Mouse (Mus musculus) gastrocnemius, adult 18-20 months (tissue): ENCODE measurements around the gene Psmb7. TPM values are rescaled to one million over a fixed set of nuclear protein-coding genes. Genes with fewer than 3 reads are reported as not detected.

Source experiments
- DNase-seq: peaks from one replicate; pipeline ENCODE4 v3.0.0; 2021; ENCODE audit warnings: low spot score
- long read RNA-seq, 2 experiments: library from polyadenylated mRNA; stranded (forward); transcript quantifications; one replicate each; pipeline ENCODE4 v2.0.0; 2021
- total RNA-seq, 2 experiments: library from RNA; stranded (reverse); gene quantifications; 2 replicates each; pipeline ENCODE4 v1.2.3; 2021

Gene Psmb7
- 100 to 1,000 TPM; 301 to 309 TPM for total RNA-seq
- long read RNA-seq, experiment 1, transcript Psmb7-201 (8 exons, 1,160 nt): major isoform, 110 of 128 reads
- long read RNA-seq, experiment 1, partial matches to known transcripts: 15 of 128 reads
- long read RNA-seq, experiment 1, other reads (novel, unspliced or antisense): 3 of 128 reads
- long read RNA-seq, experiment 2, transcript Psmb7-201 (8 exons, 1,160 nt): major isoform, 114 of 142 reads
- long read RNA-seq, experiment 2, partial matches to known transcripts: 20 of 142 reads
- long read RNA-seq, experiment 2, other reads (novel, unspliced or antisense): 8 of 142 reads

- DNase-seq: peak; percentile 90
These were observed at the start of gene Psmb7 for GRCm38 (mm10) chr2:38643625-38644427. TSS of gene Psmb7 (minus strand) at chr2:38644087.

GRCm38 (mm10) chr2:38691542-38691941, 47.7 kb upstream of the Psmb7 start:
- no peak for DNase-seq

GRCm38 (mm10) chr2:38689881-38690280, 46.0 kb upstream of the Psmb7 start:
- DNase-seq: no peak

GRCm38 (mm10) chr2:38688791-38689520, 45.1 kb upstream of the Psmb7 start:
- no peak for DNase-seq

- DNase-seq: no peak
These were observed 41.9 kb upstream of the Psmb7 start for GRCm38 (mm10) chr2:38685746-38686145.

GRCm38 (mm10) chr2:38683083-38683482, 39.2 kb upstream of the Psmb7 start:
- DNase-seq: no peak

- DNase-seq: no peak
These were observed 38.3 kb upstream of the Psmb7 start for GRCm38 (mm10) chr2:38682209-38682608.

DNA sequence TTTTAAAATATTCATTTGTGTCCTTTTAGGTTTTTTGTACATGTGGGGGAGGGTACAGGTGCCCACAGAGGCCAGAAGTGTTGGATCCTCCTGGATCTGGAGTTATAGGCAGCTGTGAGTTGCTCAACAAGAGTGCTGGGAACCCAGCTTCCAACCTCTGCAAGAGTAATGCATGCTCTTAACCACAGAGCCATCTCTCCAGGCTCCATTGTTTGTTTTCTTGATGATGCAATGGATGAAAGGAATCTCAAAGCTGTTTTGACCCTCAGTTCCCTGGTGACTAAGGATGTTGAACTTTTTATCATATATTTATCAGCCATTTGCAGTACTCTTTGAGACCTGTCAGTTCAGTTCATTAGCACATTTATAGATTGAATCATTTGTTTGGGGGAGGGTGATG, 35.1 kb upstream of the Psmb7 start:
- DNase-seq: no peak

- DNase-seq: no peak
These were observed 31.6 kb upstream of the Psmb7 start for GRCm38 (mm10) chr2:38675366-38675969.

- no peak for DNase-seq
These were observed 28.6 kb upstream of the Psmb7 start for GRCm38 (mm10) chr2:38672496-38672895.

- DNase-seq: no peak
These were observed 25.1 kb upstream of the Psmb7 start for GRCm38 (mm10) chr2:38668802-38669580.

DNA sequence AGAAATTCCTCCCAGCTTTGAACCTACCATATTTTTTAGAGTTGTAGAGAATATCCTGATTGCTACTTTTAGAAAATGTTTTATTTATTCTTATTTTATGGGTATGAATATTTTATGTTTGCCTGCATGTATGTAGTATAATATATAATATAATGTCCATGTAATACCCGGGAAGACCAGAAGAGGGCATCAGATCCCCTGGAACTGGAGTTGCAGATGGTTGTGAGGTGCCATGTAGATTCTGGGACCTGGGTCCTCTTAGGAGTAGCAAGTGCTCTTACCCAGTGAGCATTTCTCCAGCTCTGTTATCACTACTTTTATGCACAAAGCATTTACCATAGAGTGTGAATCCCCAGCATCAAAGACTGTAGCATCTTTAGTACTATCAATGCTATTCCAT, 17.5 kb upstream of the Psmb7 start:
- no peak for DNase-seq

DNA sequence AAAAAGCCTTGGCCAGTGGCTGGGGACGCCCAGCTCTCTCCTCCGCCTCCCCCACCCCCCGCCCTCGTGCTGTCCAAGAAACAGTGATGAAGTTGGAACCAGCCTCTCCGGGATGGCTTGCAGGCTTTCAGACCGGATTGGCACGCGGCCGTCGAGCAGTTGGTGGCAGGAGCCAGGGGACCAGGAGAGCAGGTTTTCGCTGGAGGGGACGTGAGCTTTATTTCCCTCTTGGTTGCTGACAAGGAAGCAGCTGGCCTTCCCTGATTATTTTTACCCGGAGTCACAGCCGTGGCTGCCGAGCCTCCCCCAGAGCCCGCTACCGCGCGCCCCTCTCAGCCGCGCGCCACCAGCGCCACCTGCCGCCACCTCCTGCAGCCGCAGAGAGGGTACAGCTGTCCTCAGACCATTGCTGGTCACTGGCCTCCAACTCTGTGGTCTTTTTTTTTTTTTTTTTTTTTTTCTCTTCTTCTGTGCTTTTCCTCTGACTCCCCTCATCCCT, 14.5 kb upstream of the Psmb7 start:
- DNase-seq: peak; percentile 77

- no peak for DNase-seq
These were observed 9.8 kb upstream of the Psmb7 start for GRCm38 (mm10) chr2:38653694-38654093.

- DNase-seq: no peak
These were observed 9.4 kb upstream of the Psmb7 start for GRCm38 (mm10) chr2:38653293-38653619.

- DNase-seq: peak; percentile 26
These were observed 8.8 kb upstream of the Psmb7 start for GRCm38 (mm10) chr2:38652565-38653292.

DNA sequence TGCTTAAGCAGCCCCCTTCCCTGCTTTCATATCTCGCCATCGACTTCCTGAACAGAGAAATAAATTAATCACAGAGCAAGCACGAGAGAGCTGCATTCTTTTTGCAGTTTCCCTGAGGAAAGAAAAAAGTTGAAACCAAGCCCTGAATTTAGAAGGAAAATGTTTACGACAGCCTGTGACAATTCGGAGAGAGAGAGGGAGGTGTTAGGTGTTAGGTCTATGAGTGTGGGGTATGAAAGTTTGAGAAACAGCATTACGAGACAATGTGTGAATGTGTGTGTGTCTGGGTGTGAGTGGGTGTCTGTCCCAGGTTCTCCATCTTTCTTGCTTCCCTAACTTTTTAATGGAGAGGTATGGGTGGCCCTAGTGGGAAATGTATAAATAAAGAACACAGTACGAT, 8.2 kb upstream of the Psmb7 start:
- DNase-seq: no peak

DNA sequence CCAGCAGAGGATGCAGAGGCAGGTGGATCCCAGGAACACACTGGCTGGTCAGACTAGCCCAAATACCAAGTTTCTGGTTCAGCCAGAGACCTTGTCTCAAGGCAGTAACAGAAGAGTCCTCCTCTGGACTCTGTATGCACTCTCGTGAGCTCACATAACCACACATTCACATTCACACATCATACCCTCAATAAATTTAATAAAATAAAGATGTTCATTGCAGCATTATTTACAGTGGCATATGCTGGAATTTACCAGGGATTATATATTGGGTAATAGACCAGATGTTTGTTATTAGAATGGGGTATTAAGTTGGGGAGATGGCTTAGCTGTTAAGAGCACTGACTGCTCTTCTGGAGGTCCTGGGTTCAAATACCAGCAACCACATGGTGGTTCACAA, 6.5 kb upstream of the Psmb7 start:
- DNase-seq: no peak

GRCm38 (mm10) chr2:38647661-38648060, 3.8 kb upstream of the Psmb7 start:
- no peak for DNase-seq

- DNase-seq: no peak
These were observed 3.3 kb upstream of the Psmb7 start for GRCm38 (mm10) chr2:38647201-38647606.
